Mouse (Mus musculus) hindbrain, postnatal 0 days (tissue): ENCODE data around the gene Gm8439. TPM values are rescaled to one million over a fixed set of nuclear protein-coding genes. Genes with fewer than 3 reads are reported as not detected.
A peak's percentile ranks its signal among the peaks of the same experiment; 100 is the strongest.

Experiments used
- ATAC-seq: fragments of 200-750 bp; cut with Nextera tagmentation; 2 replicates; pipeline ENCODE4 v1.8.0; 2017; ENCODE audit warnings: mild to moderate bottlenecking, moderate TSS enrichment, moderate library complexity
- DNase-seq: peaks from one replicate; pipeline ENCODE4 v3.0.0-alpha.2; 2015; ENCODE audit warnings: low spot score
- H3K27ac ChIP-seq: fragments of 300-500 bp; sonication (generic); 2 replicates; pipeline ENCODE4 v1.5.1; 2014; ENCODE audit warnings: mild to moderate bottlenecking
- H3K27me3 ChIP-seq: fragments of 300-500 bp; sonication (generic); 2 replicates; pipeline ENCODE4 v1.6.1; 2014; ENCODE audit warnings: low read length, mixed read lengths; ENCODE audit not compliant: insufficient read depth
- H3K36me3 ChIP-seq: fragments of 300-500 bp; sonication (generic); 2 replicates; pipeline ENCODE4 v1.6.1; 2014; ENCODE audit warnings: low read length, mixed read lengths; ENCODE audit not compliant: insufficient read depth
- H3K4me1 ChIP-seq: fragments of 300-500 bp; sonication (generic); 2 replicates; pipeline ENCODE4 v1.6.1; 2014; ENCODE audit warnings: antibody characterized with exemption, low read length, mixed read lengths; ENCODE audit not compliant: insufficient read depth
- H3K4me2 ChIP-seq: fragments of 300-500 bp; sonication (generic); 2 replicates; pipeline ENCODE4 v1.6.1; 2014; ENCODE audit warnings: low read depth, mild to moderate bottlenecking, low read length, moderate library complexity, mixed read lengths
- H3K4me3 ChIP-seq: fragments of 300-500 bp; sonication (generic); 2 replicates; pipeline ENCODE4 v1.5.1; 2014; ENCODE audit warnings: low read length
- H3K9ac ChIP-seq: fragments of 300-500 bp; sonication (generic); replicated peaks from 2 replicates; pipeline ENCODE4 v1.6.1; 2014; ENCODE audit warnings: mild to moderate bottlenecking, low read length, moderate library complexity, mixed read lengths
- H3K9me3 ChIP-seq: fragments of 300-500 bp; sonication (generic); 2 replicates; pipeline ENCODE4 v1.6.1; 2016; ENCODE audit warnings: low read length, mixed read lengths
- CTCF ChIP-seq: IDR thresholded peaks from 2 replicates; pipeline ENCODE4 v1.5.1; 2016; ENCODE audit warnings: antibody characterized with exemption, control low read depth, low read depth
- WGBS: fragments of 180-500 bp; shearing (Covaris S2); extraction: QIAGEN DNeasy Blood & Tissue Kit; methylation state at CpG from one replicate; pipeline ENCODE4 v1.1.7; 2014; 5-methylcytosine and 5-hydroxymethylcytosine counted together
- polyA plus RNA-seq: library from polyadenylated mRNA; unstranded; fragments of >200 nt; fragmentation: Nextera tagmentation; extraction: Ambion mirVana; gene quantifications from 2 replicates; pipeline ENCODE4 v1.2.1, GENCODE M21; 2015
- total RNA-seq: library from RNA; depleted of rRNA; stranded (reverse); fragments of >200 nt; gene quantifications from 2 replicates; pipeline ENCODE4 v1.2.3, GENCODE M21; 2014

The Gm8439 gene
- total and polyA plus RNA-seq, 2 experiments from 2014 or later, result not detected

- H3K4me2 ChIP-seq, result no peak overlapping the region
- H3K36me3 ChIP-seq, result no peaks in the 10 kb centered on the region
- H3K9me3 ChIP-seq, result no peaks in the 10 kb centered on the region
- H3K4me1 ChIP-seq, result 0 out of 2 replicates have a peak, but pooled peaks cover 6% of the 10 kb centered on the region
- 26% methylated on average over 10 of the region's 10 CpGs for WGBS
- no peak overlapping the region for H3K4me3 ChIP-seq
- H3K27me3 ChIP-seq, result no peaks in the 10 kb centered on the region
- no peak overlapping the region for H3K27ac ChIP-seq
- DNase-seq (peak; percentile 46), ATAC-seq (peak; percentile 73)
- TF ChIP-seq CTCF, result no peak
- H3K9ac ChIP-seq, result no peak overlapping the region; the same call in 1 of the 2 replicates
Measured at GRCm38 (mm10) chr4:120615528-120616081, 27.1 kb downstream of the Gm8439 start.

DNA sequence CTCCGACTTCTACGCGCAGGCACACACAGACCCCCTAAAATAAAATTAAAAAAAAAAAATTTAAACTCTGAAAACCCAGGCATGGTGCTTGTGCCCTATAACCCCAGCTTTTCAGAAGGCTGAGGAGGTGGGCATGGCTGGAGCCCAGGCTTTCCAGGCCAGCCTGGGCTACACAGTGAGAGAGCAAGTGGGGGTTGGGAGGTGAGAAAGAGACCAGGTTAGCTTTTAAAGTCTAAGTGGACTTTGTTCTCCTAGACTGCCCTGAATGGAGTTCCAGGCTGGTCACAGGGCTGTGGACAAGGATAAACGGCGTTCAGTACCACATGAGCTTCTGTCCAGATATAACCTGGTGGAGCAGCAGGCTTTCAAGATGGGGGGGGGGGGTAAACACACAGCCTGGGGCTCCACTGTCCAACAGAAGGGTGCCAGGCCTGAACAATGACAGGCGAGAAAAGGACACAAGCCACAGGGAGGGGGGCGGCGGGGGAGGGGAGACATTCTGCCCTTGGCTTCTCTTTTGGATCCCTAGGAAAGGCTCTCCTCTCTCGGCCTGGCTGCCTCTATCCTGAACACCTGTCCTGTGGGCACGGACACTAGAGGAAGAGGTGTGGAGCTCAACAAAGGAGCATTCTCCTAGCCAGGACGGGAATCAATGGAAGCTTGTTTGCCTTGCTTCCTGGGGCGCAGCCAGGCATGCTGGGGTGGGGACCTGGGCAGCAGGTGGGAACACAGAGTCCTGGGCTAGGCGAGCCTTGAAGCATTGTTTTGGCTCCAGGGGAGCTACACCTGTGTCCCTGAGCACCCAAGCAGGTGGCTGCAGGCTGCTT, 27.9 kb downstream of the Gm8439 start:
- 63% methylated on average over 13 of the region's 13 CpGs for WGBS

DNA sequence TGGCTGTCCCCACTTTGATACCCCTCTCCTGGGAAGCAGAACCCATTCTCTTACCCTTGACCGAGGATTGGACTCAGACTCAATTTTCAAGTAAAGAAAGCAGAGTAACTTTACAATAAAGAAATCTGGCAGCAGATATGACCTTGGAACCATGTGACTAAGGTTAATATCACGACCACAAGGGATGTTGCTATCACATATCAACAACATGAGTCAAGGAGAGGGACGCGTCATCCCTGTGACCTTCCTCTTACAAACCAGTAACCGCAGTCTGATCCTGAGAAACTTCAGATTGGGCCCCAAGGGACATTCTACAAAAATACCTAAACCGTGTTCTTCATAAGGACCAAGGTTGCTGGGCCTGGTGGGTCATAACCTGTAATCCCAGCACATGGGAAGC, 39.2 kb downstream of the Gm8439 start:
- Histone ChIP-seq H3K27me3 (no peaks in the 10 kb centered on the region), H3K9me3 (no peaks in the 10 kb centered on the region), H3K4me3 (no peak overlapping the region), H3K4me1 (no peaks in the 10 kb centered on the region), H3K36me3 (no peaks in the 10 kb centered on the region), H3K4me2 (no peak overlapping the region), H3K9ac (no peak overlapping the region), H3K27ac (no peak overlapping the region)
- no peak for DNase-seq
- TF ChIP-seq CTCF, result no peak
- no peak for ATAC-seq
- 91% methylated on average over 6 of the region's 6 CpGs for WGBS

More for the DNA sequence above, 27.9 kb downstream of the Gm8439 start:
- H3K4me1 ChIP-seq, result 0 out of 2 replicates have a peak, but pooled peaks cover 6% of the 10 kb centered on the region
- H3K9me3 ChIP-seq, result no peaks in the 10 kb centered on the region
- H3K4me2 ChIP-seq, result no peak overlapping the region
- H3K9ac ChIP-seq, result no peak overlapping the region
- TF ChIP-seq CTCF, result no peak
- ATAC-seq (no peak), DNase-seq (no peak)
- no peak overlapping the region for H3K4me3 ChIP-seq
- no peaks in the 10 kb centered on the region for H3K27me3 ChIP-seq
- H3K36me3 ChIP-seq, result no peaks in the 10 kb centered on the region
- H3K27ac ChIP-seq, result no peak overlapping the region

DNA sequence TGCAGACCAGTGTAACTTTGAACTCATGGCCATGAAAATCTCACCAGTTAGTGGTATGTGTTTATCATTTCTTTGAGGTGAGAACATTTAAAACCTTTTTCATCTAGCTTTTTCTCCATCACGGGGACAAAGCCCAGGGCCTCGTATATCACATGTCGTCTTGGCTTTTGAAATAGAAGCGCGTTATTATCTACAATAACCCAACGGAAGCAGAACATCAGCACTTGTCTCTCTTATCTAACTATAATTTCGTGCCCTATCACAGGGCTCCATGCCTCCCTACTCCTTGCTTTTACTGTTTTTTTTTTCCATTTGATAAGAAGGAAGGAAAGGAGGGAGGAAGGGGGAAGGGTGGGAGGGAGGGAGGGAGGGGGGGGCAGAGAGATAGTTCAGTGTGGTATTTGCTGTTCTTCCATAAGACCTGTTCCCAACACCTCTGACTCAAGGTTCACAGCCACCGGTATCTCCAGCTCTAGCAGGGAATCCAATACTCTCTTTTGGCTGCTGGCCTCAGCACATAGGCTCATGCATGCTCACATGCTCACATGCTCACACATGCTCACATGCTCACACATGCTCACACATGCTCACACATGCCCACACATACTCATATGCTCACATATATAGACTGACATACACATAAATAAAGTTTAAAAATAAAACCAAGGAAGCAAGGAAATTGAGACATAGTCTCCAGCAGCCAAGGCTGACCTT, 41.8 kb downstream of the Gm8439 start:
- 77% methylated on average over 8 of the region's 8 CpGs for WGBS
- Histone ChIP-seq H3K4me1 (no peaks in the 10 kb centered on the region), H3K9ac (no peak overlapping the region), H3K27me3 (no peaks in the 10 kb centered on the region), H3K36me3 (no peaks in the 10 kb centered on the region), H3K9me3 (no peaks in the 10 kb centered on the region), H3K27ac (no peak overlapping the region), H3K4me3 (no peak overlapping the region), H3K4me2 (no peak overlapping the region)
- no peak for ATAC-seq
- DNase-seq, result no peak
- TF ChIP-seq CTCF, result no peak

DNA sequence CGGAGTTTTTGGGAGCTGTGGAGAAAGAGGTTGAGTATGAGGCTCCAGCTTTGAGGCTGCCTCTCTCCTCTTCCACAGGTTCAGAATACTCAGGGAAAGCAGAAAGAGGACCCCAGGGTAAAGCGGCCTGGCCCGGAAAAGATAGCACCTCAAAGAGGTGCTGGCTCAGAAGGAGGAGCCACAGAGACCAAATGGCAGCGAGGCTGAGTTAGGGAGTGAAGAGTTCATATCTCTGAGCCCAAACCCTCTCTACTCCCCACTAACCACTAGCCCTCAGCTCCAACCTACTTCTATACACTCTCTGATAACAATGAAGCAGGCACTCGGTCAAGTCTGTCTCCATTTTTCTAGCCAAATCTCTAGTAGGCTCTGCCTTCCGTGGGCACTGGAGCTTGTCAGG, 43.3 kb downstream of the Gm8439 start:
- WGBS, result 79% methylated on average over 6 of the region's 6 CpGs
- no peak overlapping the region for H3K4me2 ChIP-seq
- H3K36me3 ChIP-seq, result no peaks in the 10 kb centered on the region
- no peak overlapping the region for H3K9ac ChIP-seq
- no peak for TF ChIP-seq CTCF
- no peak overlapping the region for H3K4me3 ChIP-seq
- no peaks in the 10 kb centered on the region for H3K27me3 ChIP-seq
- H3K27ac ChIP-seq, result no peak overlapping the region
- no peaks in the 10 kb centered on the region for H3K4me1 ChIP-seq
- ATAC-seq (no peak), DNase-seq (no peak)
- no peaks in the 10 kb centered on the region for H3K9me3 ChIP-seq

- Histone ChIP-seq H3K4me1 (no peaks in the 10 kb centered on the region), H3K9ac (no peak overlapping the region), H3K4me3 (no peak overlapping the region), H3K27me3 (no peaks in the 10 kb centered on the region), H3K36me3 (no peaks in the 10 kb centered on the region), H3K27ac (no peak overlapping the region), H3K9me3 (no peaks in the 10 kb centered on the region), H3K4me2 (no peak overlapping the region)
- no peak for TF ChIP-seq CTCF
- no peak for ATAC-seq
- WGBS, result 89% methylated on average over 2 of the region's 2 CpGs
- DNase-seq, result no peak
Measured at GRCm38 (mm10) chr4:120635351-120635750, 46.8 kb downstream of the Gm8439 start.
